Mouse (Mus musculus) testis, adult 2 months (tissue): ENCODE measurements around the gene Poc1b.

ENCODE experiments used
- CTCF ChIP-seq: fragments of 200-500 bp; IDR thresholded peaks from 2 replicates; pipeline ENCODE4 v1.5.1; 2012; ENCODE audit warnings: low read depth, mild to moderate bottlenecking, inconsistent platforms, low read length, moderate library complexity; ENCODE audit not compliant: control insufficient read depth, insufficient read depth, insufficient replicate concordance
- POLR2A ChIP-seq: fragments of 200-500 bp; IDR thresholded peaks from 2 replicates; pipeline ENCODE4 v1.6.1; 2012; ENCODE audit warnings: low read depth, mild to moderate bottlenecking, inconsistent platforms, low read length, moderate library complexity; ENCODE audit not compliant: control insufficient read depth

- TF ChIP-seq POLR2A = no peak
- no peak for TF ChIP-seq CTCF
These were observed 16.9 kb upstream of the Poc1b start for GRCm38 (mm10) chr10:99089906-99090305.
